Mouse (Mus musculus) E14TG2a.4 (cell line): ENCODE measurements at regions not wholly inside any gene's neighbourhood (a gene's known extent, or its start where the extent isn't known, plus 50 kb on each side); places are given as distances from the start of the nearest gene placed in this dataset.

Source experiments
- CTCF ChIP-seq: conservative IDR thresholded peaks from 2 replicates; pipeline ENCODE4 v1.5.1; 2014; ENCODE audit warnings: low read length
- NANOG ChIP-seq: IDR thresholded peaks from 2 replicates; pipeline ENCODE4 v1.6.1; 2014; ENCODE audit warnings: borderline replicate concordance, low read length, mixed read lengths
- POU5F1 ChIP-seq: IDR thresholded peaks from 2 replicates; pipeline ENCODE4 v1.6.1; 2014; ENCODE audit warnings: low read length, borderline replicate concordance

GRCm38 (mm10) chr2:169057831-169058230 is 102.4 kb upstream of the Zfp64 start:
- TF ChIP-seq NANOG = no peak
- TF ChIP-seq CTCF = peak; percentile 67
- no peak for TF ChIP-seq POU5F1
